Mouse (Mus musculus) C2C12 (cell line): ENCODE results near the gene Dapk1.

Source experiments
- CTCF ChIP-seq: IDR thresholded peaks from one replicate; pipeline ENCODE4 v1.5.1; 2011; ENCODE audit not compliant: control insufficient read depth, insufficient read depth, insufficient read length
- FOSL1 ChIP-seq: IDR thresholded peaks from one replicate; pipeline ENCODE4 v1.8.0; 2011; ENCODE audit warnings: mild to moderate bottlenecking, low read length; ENCODE audit not compliant: poor library complexity, insufficient read depth, severe bottlenecking
- MAX ChIP-seq: IDR thresholded peaks from one replicate; pipeline ENCODE4 v1.6.1; 2011; ENCODE audit warnings: mild to moderate bottlenecking, control low read depth
- USF1 ChIP-seq: IDR thresholded peaks from one replicate; pipeline ENCODE4 v1.6.1; 2011; ENCODE audit warnings: low read depth, mild to moderate bottlenecking, control low read depth, moderate library complexity

DNA sequence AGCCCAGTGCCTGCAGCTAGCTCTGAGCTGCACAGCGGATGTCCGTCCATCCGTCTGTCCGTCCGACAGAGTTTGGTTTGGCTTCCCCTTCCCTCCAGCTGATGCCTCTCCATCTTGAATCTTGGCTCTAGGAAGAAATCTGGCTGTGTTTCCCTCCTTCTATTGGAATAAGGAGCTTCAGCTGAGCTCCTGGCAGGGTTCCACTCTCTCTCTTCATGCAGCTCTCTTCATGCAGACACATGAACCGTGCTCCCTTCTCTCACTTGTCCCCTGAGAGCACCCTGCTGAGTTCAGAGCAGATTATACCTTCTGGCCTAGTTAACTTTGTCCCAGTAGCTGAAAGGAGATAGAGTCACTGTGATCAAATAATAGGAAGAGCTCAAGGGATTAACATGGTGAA lies 83.5 kb downstream of the Dapk1 start:
- no peak for TF ChIP-seq CTCF
- TF ChIP-seq FOSL1: no peak
- TF ChIP-seq USF1: no peak
- TF ChIP-seq MAX: no peak
